Mouse (Mus musculus) testis, adult 10 weeks (tissue): ENCODE results near the gene Schip1. TPM values are rescaled to one million over a fixed set of nuclear protein-coding genes. Genes with fewer than 3 reads are reported as not detected.

ENCODE experiments used
- polyA plus RNA-seq: library from polyadenylated mRNA; stranded (reverse); fragments of 350-450 nt; fragmentation: Illumina TruSeq; extraction: RNeasy Lipid Tissue Mini Kit (QIAGEN cat#74804); gene quantifications from one replicate; pipeline ENCODE4 v1.2.3, GENCODE M21; 2014; ENCODE audit warnings: low read depth, low replicate concordance

Gene Schip1
- polyA plus RNA-seq: 6.8 TPM

GRCm38 (mm10) chr3:68064731-68065130, at the start of gene Schip1:
TSS of gene Schip1 (plus strand) at chr3:68064802.

Other genes starting within 250 kb of the Schip1 start
- 0.21 TPM for gene Iqcj, start 172.6 kb upstream of the Schip1 start, polyA plus RNA-seq
- not detected for gene Iqschfp, start 172.6 kb upstream of the Schip1 start, polyA plus RNA-seq